Mouse (Mus musculus) embryonic facial prominence, embryonic 10.5 days (tissue): ENCODE data around the gene Zdhhc9. TPM values are rescaled to one million over a fixed set of nuclear protein-coding genes. Genes with fewer than 3 reads are reported as not detected.

Experiments
- DNase-seq: peaks from one replicate; pipeline ENCODE4 v3.0.0-alpha.2; 2017; ENCODE audit warnings: low spot score
- H3K27ac ChIP-seq: fragments of 300-500 bp; sonication (generic); replicated peaks from 2 replicates; pipeline ENCODE4 v1.5.1; 2016; ENCODE audit warnings: mild to moderate bottlenecking
- H3K27me3 ChIP-seq: fragments of 300-500 bp; sonication (generic); replicated peaks from 2 replicates; pipeline ENCODE4 v1.6.1; 2016; ENCODE audit warnings: low read depth, mild to moderate bottlenecking; ENCODE audit not compliant: poor library complexity, severe bottlenecking
- H3K36me3 ChIP-seq: fragments of 300-500 bp; sonication (generic); replicated peaks from 2 replicates; pipeline ENCODE4 v1.6.1; 2016; ENCODE audit warnings: mild to moderate bottlenecking, moderate library complexity
- H3K4me1 ChIP-seq: fragments of 300-500 bp; sonication (generic); 2 replicates; pipeline ENCODE4 v1.6.1; 2016
- H3K4me3 ChIP-seq: fragments of 300-500 bp; sonication (generic); 2 replicates; pipeline ENCODE4 v1.5.1; 2016; ENCODE audit warnings: mild to moderate bottlenecking, moderate library complexity
- H3K9me3 ChIP-seq: fragments of 300-500 bp; sonication (generic); 2 replicates; pipeline ENCODE4 v1.6.1; 2016; ENCODE audit warnings: mild to moderate bottlenecking
- WGBS: fragments of 180-500 bp; shearing (Covaris S2); methylation state at CpG from one replicate; pipeline ENCODE4 v1.1.7; 2016; 5-methylcytosine and 5-hydroxymethylcytosine counted together
- polyA plus RNA-seq: library from polyadenylated mRNA; unstranded; fragments of >200 nt; fragmentation: Nextera tagmentation; extraction: Ambion mirVana; gene quantifications from 2 replicates; pipeline ENCODE4 v1.2.1, GENCODE M21; 2016

Zdhhc9 gene
- polyA plus RNA-seq, 1 experiment from 2014 or later = 3.1 TPM

GRCm38 (mm10) chrX:48158229-48158919 is 50.3 kb downstream of the Zdhhc9 start:
- no peak overlapping the region for H3K27ac ChIP-seq
- WGBS = 88% methylated on average over 11 of the region's 11 CpGs

GRCm38 (mm10) chrX:48157396-48157795 is 51.3 kb downstream of the Zdhhc9 start:
- no peak for DNase-seq
- Histone ChIP-seq H3K4me1 (no peaks in the 10 kb centered on the region), H3K4me3 (no peak overlapping the region), H3K27ac (no peak overlapping the region), H3K9me3 (no peaks in the 10 kb centered on the region), H3K27me3 (peaks cover 12% of the 10 kb centered on the region), H3K36me3 (no peaks in the 10 kb centered on the region)
- 87% methylated on average over 8 of the region's 8 CpGs for WGBS

More at GRCm38 (mm10) chrX:48158229-48158919, 50.3 kb downstream of the Zdhhc9 start:
- no peaks in the 10 kb centered on the region for H3K9me3 ChIP-seq
- no peak for DNase-seq
- H3K4me1 ChIP-seq = no peaks in the 10 kb centered on the region
- H3K36me3 ChIP-seq = no peaks in the 10 kb centered on the region
- H3K4me3 ChIP-seq = no peak overlapping the region
- peaks cover 8% of the 10 kb centered on the region for H3K27me3 ChIP-seq

- Histone ChIP-seq H3K27ac (no peak overlapping the region), H3K27me3 (peaks cover 12% of the 10 kb centered on the region), H3K36me3 (no peaks in the 10 kb centered on the region), H3K4me1 (no peaks in the 10 kb centered on the region), H3K4me3 (no peak overlapping the region), H3K9me3 (no peaks in the 10 kb centered on the region)
- WGBS = 89% methylated on average over 6 of the region's 6 CpGs
- DNase-seq = no peak
Observed at GRCm38 (mm10) chrX:48155489-48155888, 53.2 kb downstream of the Zdhhc9 start.

GRCm38 (mm10) chrX:48153949-48154348 is 54.7 kb downstream of the Zdhhc9 start:
- H3K36me3 ChIP-seq = no peaks in the 10 kb centered on the region
- 76% methylated on average over 2 of the region's 2 CpGs for WGBS
- 0 out of 2 replicates have a peak, but pooled peaks cover 4% of the 10 kb centered on the region for H3K27me3 ChIP-seq
- no peaks in the 10 kb centered on the region for H3K4me1 ChIP-seq
- no peak for DNase-seq
- H3K4me3 ChIP-seq = no peak overlapping the region
- no peak overlapping the region for H3K27ac ChIP-seq
- no peaks in the 10 kb centered on the region for H3K9me3 ChIP-seq

GRCm38 (mm10) chrX:48153414-48153813 is 55.3 kb downstream of the Zdhhc9 start:
- H3K4me1 ChIP-seq = no peaks in the 10 kb centered on the region
- no peaks in the 10 kb centered on the region for H3K9me3 ChIP-seq
- 81% methylated on average over 2 of the region's 2 CpGs for WGBS
- H3K27ac ChIP-seq = no peak overlapping the region
- H3K4me3 ChIP-seq = no peak overlapping the region
- H3K27me3 ChIP-seq = 0 out of 2 replicates have a peak, but pooled peaks cover 4% of the 10 kb centered on the region
- no peaks in the 10 kb centered on the region for H3K36me3 ChIP-seq
- DNase-seq = no peak

GRCm38 (mm10) chrX:48152106-48152505 is 56.6 kb downstream of the Zdhhc9 start:
- Histone ChIP-seq H3K27ac (no peak overlapping the region), H3K9me3 (no peaks in the 10 kb centered on the region), H3K4me1 (no peaks in the 10 kb centered on the region), H3K27me3 (peaks cover 4% of the 10 kb centered on the region; the same call in 1 of the 2 replicates), H3K4me3 (no peak overlapping the region), H3K36me3 (no peaks in the 10 kb centered on the region)
- no peak for DNase-seq
- WGBS = 81% methylated on average over 7 of the region's 7 CpGs

- DNase-seq = no peak
- no peaks in the 10 kb centered on the region for H3K36me3 ChIP-seq
- H3K9me3 ChIP-seq = no peaks in the 10 kb centered on the region
- H3K4me3 ChIP-seq = no peak overlapping the region
- peaks cover 1% of the 10 kb centered on the region; the same call in 1 of the 2 replicates for H3K27me3 ChIP-seq
- H3K27ac ChIP-seq = no peak overlapping the region
- H3K4me1 ChIP-seq = peaks cover 7% of the 10 kb centered on the region; the same call in 1 of the 2 replicates
- WGBS = 88% methylated on average over 7 of the region's 7 CpGs
Observed at GRCm38 (mm10) chrX:48147741-48148186, 60.9 kb downstream of the Zdhhc9 start.

- no peak for DNase-seq
- no peak overlapping the region for H3K27ac ChIP-seq
- H3K4me3 ChIP-seq = no peak overlapping the region
- H3K36me3 ChIP-seq = no peaks in the 10 kb centered on the region
- no peaks in the 10 kb centered on the region for H3K9me3 ChIP-seq
- 90% methylated on average over 2 of the region's 2 CpGs for WGBS
- no peaks in the 10 kb centered on the region; the same call in 1 of the 2 replicates for H3K27me3 ChIP-seq
- H3K4me1 ChIP-seq = peaks cover 7% of the 10 kb centered on the region; the same call in 1 of the 2 replicates
Observed at GRCm38 (mm10) chrX:48147226-48147625, 61.5 kb downstream of the Zdhhc9 start.

GRCm38 (mm10) chrX:48146262-48146661 is 62.4 kb downstream of the Zdhhc9 start, which contains the start of gene Sash3:
TSS of gene Sash3 (plus strand) at chrX:48146436.
- Histone ChIP-seq H3K9me3 (no peaks in the 10 kb centered on the region), H3K36me3 (no peaks in the 10 kb centered on the region), H3K4me1 (peaks cover 7% of the 10 kb centered on the region; the same call in 1 of the 2 replicates), H3K27me3 (no peaks in the 10 kb centered on the region; the same call in 1 of the 2 replicates), H3K4me3 (no peak within 1 kb of the TSS), H3K27ac (no peak within 1 kb of the TSS)
- DNase-seq = no peak
- 84% methylated on average over 4 of the region's 4 CpGs for WGBS

GRCm38 (mm10) chrX:48143415-48144335 is 65.0 kb downstream of the Zdhhc9 start:
- peaks cover 20% of the 10 kb centered on the region for H3K4me1 ChIP-seq
- H3K27ac ChIP-seq = peak overlapping the region; percentile 35; the same call in 1 of the 2 replicates
- H3K9me3 ChIP-seq = no peaks in the 10 kb centered on the region
- WGBS = 57% methylated on average over 26 of the region's 26 CpGs
- no peaks in the 10 kb centered on the region for H3K36me3 ChIP-seq
- peaks cover 4% of the 10 kb centered on the region; the same call in 1 of the 2 replicates for H3K27me3 ChIP-seq
- DNase-seq = peak; percentile 17
- H3K4me3 ChIP-seq = peak overlapping the region; percentile 45

GRCm38 (mm10) chrX:48141481-48141880 is 67.2 kb downstream of the Zdhhc9 start:
- Histone ChIP-seq H3K36me3 (no peaks in the 10 kb centered on the region), H3K27me3 (peaks cover 4% of the 10 kb centered on the region), H3K9me3 (no peaks in the 10 kb centered on the region), H3K4me3 (no peak overlapping the region), H3K4me1 (peaks cover 24% of the 10 kb centered on the region), H3K27ac (no peak overlapping the region)
- 79% methylated on average over 6 of the region's 6 CpGs for WGBS
- DNase-seq = no peak

GRCm38 (mm10) chrX:48140286-48140877 is 68.3 kb downstream of the Zdhhc9 start:
- no peak for DNase-seq
- no peaks in the 10 kb centered on the region for H3K9me3 ChIP-seq
- H3K4me1 ChIP-seq = peaks cover 24% of the 10 kb centered on the region
- H3K4me3 ChIP-seq = no peak overlapping the region
- H3K36me3 ChIP-seq = no peaks in the 10 kb centered on the region
- H3K27ac ChIP-seq = no peak overlapping the region
- peaks cover 4% of the 10 kb centered on the region for H3K27me3 ChIP-seq
- 68% methylated on average over 3 of the region's 3 CpGs for WGBS
